In the genomic region with DNA sequence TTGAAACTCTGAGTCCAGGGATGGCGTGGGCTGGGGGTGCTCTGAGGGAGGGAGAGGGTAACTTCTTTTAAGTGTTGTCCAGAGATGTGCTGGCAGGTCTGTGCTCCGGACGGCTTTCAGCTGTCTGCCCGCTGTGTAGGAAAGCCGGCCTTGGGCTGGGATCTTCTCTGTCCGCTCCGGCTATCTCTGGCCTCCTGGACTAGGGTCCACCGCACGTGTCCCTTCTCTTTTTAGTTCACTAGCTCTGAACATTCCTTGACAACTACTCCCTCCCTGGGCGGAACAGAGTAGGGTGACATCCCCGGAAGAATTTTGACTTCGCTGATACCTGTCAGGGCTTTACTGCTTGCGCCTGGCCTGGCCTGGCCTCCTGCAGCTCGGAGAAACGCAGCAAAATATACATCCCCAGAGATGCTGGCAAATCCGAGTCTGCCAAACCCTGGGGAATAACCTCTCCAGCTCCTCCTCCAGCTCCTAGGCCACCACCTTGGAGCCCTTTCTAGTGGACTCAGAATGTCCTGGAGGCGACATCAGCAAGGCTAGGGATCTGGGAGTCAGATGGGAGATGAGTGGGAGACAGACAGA, we compare ENCODE assay signal across 15 mouse cellular contexts. TPM values are rescaled to one million over a fixed set of nuclear protein-coding genes. Genes with fewer than 3 reads are reported as not detected.
DNase-seq lines count a peak whose midpoint lies in the region; ATAC-seq lines count a peak whose summit lies in the region.
"Had no signal": no experiment of that assay in that cellular context is flagged by ENCODE, and none has a peak within 500 bp of the region (broad histone marks: within the 10 kb centered on the region; RNA-seq: fewer than 3 reads in every experiment).

No protein-coding gene starts in this region.

- no peak overlapping the region for H3K9ac ChIP-seq in forebrain, embryonic 11.5 days (ENCODE audit: low read length)
- H3K9ac ChIP-seq in forebrain, embryonic 15.5 days (replicated peaks) = no peak overlapping the region
- no peak overlapping the region for H3K9ac ChIP-seq in hindbrain, embryonic 13.5 days
- H3K9ac ChIP-seq in midbrain, embryonic 15.5 days = no peak overlapping the region
- H3K9ac ChIP-seq: heart, embryonic 15.5 days; lung, embryonic 15.5 days had no signal

- no peaks in the 10 kb centered on the region for H3K36me3 ChIP-seq in forebrain, embryonic 11.5 days (ENCODE audit: control insufficient read depth, insufficient read depth, low read length)
- H3K36me3 ChIP-seq in forebrain, embryonic 15.5 days = no peaks in the 10 kb centered on the region
- no peaks in the 10 kb centered on the region for H3K36me3 ChIP-seq in hindbrain, embryonic 13.5 days
- H3K36me3 ChIP-seq in midbrain, embryonic 15.5 days (replicated peaks) = no peaks in the 10 kb centered on the region
- H3K36me3 ChIP-seq: G1E; heart, embryonic 15.5 days; lung, embryonic 15.5 days had no signal

- H3K4me2 ChIP-seq in forebrain, embryonic 11.5 days (ENCODE audit: low read depth, low read length, severe bottlenecking) = peak overlapping the region; percentile 52; the same call in 1 of the 2 replicates
- no peak overlapping the region for H3K4me2 ChIP-seq in forebrain, embryonic 15.5 days (replicated peaks)
- H3K4me2 ChIP-seq in hindbrain, embryonic 13.5 days = peak overlapping the region; percentile 52
- peak overlapping the region; percentile 48 for H3K4me2 ChIP-seq in midbrain, embryonic 15.5 days

- WGBS in forebrain, embryonic 11.5 days = 2% methylated on average over 17 of the region's 17 CpGs
- WGBS in forebrain, embryonic 15.5 days = 6% methylated on average over 17 of the region's 17 CpGs
- 4% methylated on average over 17 of the region's 17 CpGs for WGBS in hindbrain, embryonic 13.5 days
- 6% methylated on average over 17 of the region's 17 CpGs for WGBS in midbrain, embryonic 15.5 days

- H3K9me3 ChIP-seq in forebrain, embryonic 11.5 days (ENCODE audit: control insufficient read depth, low read length) = no peaks in the 10 kb centered on the region
- no peaks in the 10 kb centered on the region for H3K9me3 ChIP-seq in forebrain, embryonic 15.5 days
- H3K9me3 ChIP-seq in hindbrain, embryonic 13.5 days = no peaks in the 10 kb centered on the region
- H3K9me3 ChIP-seq in midbrain, embryonic 15.5 days = no peaks in the 10 kb centered on the region
- H3K9me3 ChIP-seq: heart, embryonic 15.5 days; lung, embryonic 15.5 days had no signal

- H3K4me3 ChIP-seq in forebrain, embryonic 11.5 days (ENCODE audit: low read depth, low read length) = 0 out of 2 replicates have a peak overlapping the region, but pooled peaks have one; percentile 7
- H3K4me3 ChIP-seq in forebrain, embryonic 15.5 days = no peak overlapping the region
- H3K4me3 ChIP-seq in hindbrain, embryonic 13.5 days = no peak overlapping the region; the same call in 1 of the 2 replicates
- H3K4me3 ChIP-seq in midbrain, embryonic 15.5 days = peak overlapping the region; percentile 38

- H3K27me3 ChIP-seq in forebrain, embryonic 11.5 days (ENCODE audit: control insufficient read depth, insufficient read depth, low read length) = peaks cover 95% of the 10 kb centered on the region
- H3K27me3 ChIP-seq in forebrain, embryonic 15.5 days = peaks cover 96% of the 10 kb centered on the region
- peaks cover 99% of the 10 kb centered on the region for H3K27me3 ChIP-seq in hindbrain, embryonic 13.5 days
- H3K27me3 ChIP-seq in midbrain, embryonic 15.5 days (replicated peaks) = peaks cover 51% of the 10 kb centered on the region

- intact Hi-C loops in heart, postnatal 25 days (cut with DNase I) = no loop called here

- no peak for DNase-seq in forebrain, embryonic 11.5 days (ENCODE audit: low spot score)
- peak; percentile 14 for DNase-seq in R1 (ENCODE audit: low read depth, low spot score)
- no peak for DNase-seq in lung, postnatal 10 days
- DNase-seq in heart, postnatal 25 days (ENCODE audit: low spot score) = no peak
- no peak for DNase-seq in kidney, postnatal 14 days
- DNase-seq: cerebellum, adult 9-10 months; kidney, adult 18-20 months; left cerebral cortex, postnatal 4 days had no signal

- peaks cover 36% of the 10 kb centered on the region for H3K4me1 ChIP-seq in forebrain, embryonic 11.5 days (replicated peaks; ENCODE audit: control insufficient read depth, insufficient read depth, low read length)
- peaks cover 18% of the 10 kb centered on the region for H3K4me1 ChIP-seq in forebrain, embryonic 15.5 days
- peaks cover 59% of the 10 kb centered on the region for H3K4me1 ChIP-seq in hindbrain, embryonic 13.5 days (replicated peaks)
- peaks cover 48% of the 10 kb centered on the region for H3K4me1 ChIP-seq in midbrain, embryonic 15.5 days

- no peak for ATAC-seq in forebrain, embryonic 11.5 days (replicated peaks; ENCODE audit: low FRiP score)
- no peak for ATAC-seq in forebrain, embryonic 15.5 days (replicated peaks)
- no peak for ATAC-seq in hindbrain, embryonic 13.5 days (ENCODE audit: low FRiP score)
- no peak for ATAC-seq in midbrain, embryonic 15.5 days (replicated peaks)
- ATAC-seq: activated CD4-positive, CD25-positive, alpha-beta regulatory T cell, adult 4 months had no signal

- H3K27ac ChIP-seq in forebrain, embryonic 11.5 days (ENCODE audit: low read depth, low read length) = no peak overlapping the region
- H3K27ac ChIP-seq in forebrain, embryonic 15.5 days (replicated peaks) = no peak overlapping the region
- H3K27ac ChIP-seq in hindbrain, embryonic 13.5 days = no peak overlapping the region
- peak overlapping the region; percentile 69 for H3K27ac ChIP-seq in midbrain, embryonic 15.5 days
- H3K27ac ChIP-seq: heart, embryonic 15.5 days; lung, embryonic 15.5 days had no signal

RNA-seq across cellular contexts. Expression of a gene that starts 0.6 kb away (rescaled TPM):
- polyA plus RNA-seq in forebrain, embryonic 11.5 days (2014; fragmentation: Nextera tagmentation; extraction: Ambion mirVana) = 0.57 and 0.73 TPM in 2 replicates
- 0.08 TPM in 1 of 2 replicates, not detected in the other for polyA plus RNA-seq in forebrain, embryonic 15.5 days (2015; fragmentation: Nextera tagmentation; extraction: Ambion mirVana)
- 0.84 and 1.6 TPM in 2 replicates for polyA plus RNA-seq in hindbrain, embryonic 13.5 days (2015; fragmentation: Nextera tagmentation; extraction: Ambion mirVana)
- polyA plus RNA-seq in midbrain, embryonic 15.5 days (2015; fragmentation: Nextera tagmentation; extraction: Ambion mirVana) = 3.5 and 3.8 TPM in 2 replicates
- total RNA-seq in heart, postnatal 25 days (2021) = not detected
- polyA plus RNA-seq: activated CD4-positive, CD25-positive, alpha-beta regulatory T cell, adult 4 months; G1E; heart, embryonic 15.5 days had no signal

Comparison
In these comparisons a context has a peak if more than half of its experiments do, and no peak if none do; other contexts are left out.
1. H3K4me3 ChIP-seq: peak in forebrain, embryonic 11.5 days (single experiment) and midbrain, embryonic 15.5 days (single experiment); none in forebrain, embryonic 15.5 days (single experiment) and hindbrain, embryonic 13.5 days (single experiment).